Mouse (Mus musculus) hindbrain, embryonic 12.5 days (tissue): Measurements from ENCODE around the gene Zfp831. TPM values are rescaled to one million over a fixed set of nuclear protein-coding genes. Genes with fewer than 3 reads are reported as not detected.
A peak's percentile ranks its signal among the peaks of the same experiment; 100 is the strongest.

Experiments
- ATAC-seq: fragments of 200-750 bp; cut with Nextera tagmentation; 2 replicates; pipeline ENCODE4 v1.8.0; 2017; ENCODE audit warnings: moderate TSS enrichment; ENCODE audit not compliant: low FRiP score
- H3K27ac ChIP-seq: fragments of 300-500 bp; sonication (generic); 2 replicates; pipeline ENCODE4 v1.5.1; 2016; ENCODE audit warnings: mild to moderate bottlenecking
- H3K27me3 ChIP-seq: fragments of 300-500 bp; sonication (generic); 2 replicates; pipeline ENCODE4 v1.6.1; 2016; ENCODE audit warnings: mild to moderate bottlenecking
- H3K36me3 ChIP-seq: fragments of 300-500 bp; sonication (generic); 2 replicates; pipeline ENCODE4 v1.6.1; 2016; ENCODE audit warnings: mild to moderate bottlenecking
- H3K4me1 ChIP-seq: fragments of 300-500 bp; sonication (generic); 2 replicates; pipeline ENCODE4 v1.6.1; 2016
- H3K4me2 ChIP-seq: fragments of 300-500 bp; sonication (generic); replicated peaks from 2 replicates; pipeline ENCODE4 v1.6.1; 2016; ENCODE audit warnings: mild to moderate bottlenecking
- H3K4me3 ChIP-seq: fragments of 300-500 bp; sonication (generic); 2 replicates; pipeline ENCODE4 v1.5.1; 2016; ENCODE audit warnings: mild to moderate bottlenecking
- H3K9ac ChIP-seq: fragments of 300-500 bp; sonication (generic); 2 replicates; pipeline ENCODE4 v1.6.1; 2016; ENCODE audit warnings: mild to moderate bottlenecking, moderate library complexity
- H3K9me3 ChIP-seq: fragments of 300-500 bp; sonication (generic); replicated peaks from 2 replicates; pipeline ENCODE4 v1.6.1; 2016; ENCODE audit warnings: mild to moderate bottlenecking
- WGBS: fragments of 180-500 bp; shearing (Covaris S2); methylation state at CpG from one replicate; pipeline ENCODE4 v1.1.7; 2016; 5-methylcytosine and 5-hydroxymethylcytosine counted together
- polyA plus RNA-seq: library from polyadenylated mRNA; unstranded; fragments of >200 nt; fragmentation: Nextera tagmentation; extraction: Ambion mirVana; gene quantifications from 2 replicates; pipeline ENCODE4 v1.2.1, GENCODE M21; 2016

Zfp831 gene
- polyA plus RNA-seq, 1 experiment from 2014 or later: 0.03 TPM

- Histone ChIP-seq H3K4me2 (no peak overlapping the region), H3K9me3 (no peaks in the 10 kb centered on the region), H3K4me3 (no peak overlapping the region), H3K36me3 (no peaks in the 10 kb centered on the region), H3K27me3 (no peaks in the 10 kb centered on the region), H3K9ac (no peak overlapping the region), H3K27ac (no peak overlapping the region), H3K4me1 (no peaks in the 10 kb centered on the region)
- WGBS: 82% methylated on average over 4 of the region's 4 CpGs
- no peak for ATAC-seq
These were observed 65.3 kb downstream of the Zfp831 start for GRCm38 (mm10) chr2:174708587-174708986.

- Histone ChIP-seq H3K4me1 (no peaks in the 10 kb centered on the region), H3K4me2 (no peak overlapping the region), H3K9me3 (no peaks in the 10 kb centered on the region), H3K9ac (no peak overlapping the region), H3K36me3 (no peaks in the 10 kb centered on the region), H3K27me3 (no peaks in the 10 kb centered on the region), H3K27ac (no peak overlapping the region), H3K4me3 (no peak overlapping the region)
- ATAC-seq: no peak
- WGBS: 71% methylated on average over 3 of the region's 3 CpGs
These were observed 66.9 kb downstream of the Zfp831 start for GRCm38 (mm10) chr2:174710185-174710584.

- ATAC-seq: no peak
These were observed 68.7 kb downstream of the Zfp831 start for GRCm38 (mm10) chr2:174712043-174712442.

GRCm38 (mm10) chr2:174715938-174716337 is 72.6 kb downstream of the Zfp831 start:
- no peaks in the 10 kb centered on the region for H3K27me3 ChIP-seq
- H3K4me1 ChIP-seq: no peaks in the 10 kb centered on the region
- no peak overlapping the region for H3K9ac ChIP-seq
- ATAC-seq: no peak
- H3K36me3 ChIP-seq: no peaks in the 10 kb centered on the region
- H3K4me2 ChIP-seq: no peak overlapping the region
- H3K4me3 ChIP-seq: no peak overlapping the region
- no peaks in the 10 kb centered on the region for H3K9me3 ChIP-seq
- H3K27ac ChIP-seq: no peak overlapping the region

More at GRCm38 (mm10) chr2:174712043-174712442, 68.7 kb downstream of the Zfp831 start:
- no peak overlapping the region for H3K9ac ChIP-seq
- no peak overlapping the region for H3K4me3 ChIP-seq
- 93% methylated on average over 1 of the region's 1 CpGs for WGBS
- H3K27me3 ChIP-seq: no peaks in the 10 kb centered on the region
- no peak overlapping the region for H3K27ac ChIP-seq
- H3K4me1 ChIP-seq: no peaks in the 10 kb centered on the region
- H3K4me2 ChIP-seq: no peak overlapping the region
- no peaks in the 10 kb centered on the region for H3K36me3 ChIP-seq
- no peaks in the 10 kb centered on the region for H3K9me3 ChIP-seq

- no peak overlapping the region for H3K4me3 ChIP-seq
- H3K27ac ChIP-seq: no peak overlapping the region
- no peaks in the 10 kb centered on the region for H3K27me3 ChIP-seq
- ATAC-seq: no peak
- no peaks in the 10 kb centered on the region for H3K4me1 ChIP-seq
- WGBS: 97% methylated on average over 4 of the region's 4 CpGs
- H3K4me2 ChIP-seq: no peak overlapping the region
- H3K9me3 ChIP-seq: no peaks in the 10 kb centered on the region
- no peak overlapping the region for H3K9ac ChIP-seq
- H3K36me3 ChIP-seq: no peaks in the 10 kb centered on the region
These were observed 74.5 kb downstream of the Zfp831 start for GRCm38 (mm10) chr2:174717857-174718256.

GRCm38 (mm10) chr2:174727114-174727823 is 83.9 kb downstream of the Zfp831 start:
- Histone ChIP-seq H3K36me3 (no peaks in the 10 kb centered on the region), H3K4me1 (0 out of 2 replicates have a peak, but pooled peaks cover 3% of the 10 kb centered on the region), H3K9ac (no peak overlapping the region), H3K9me3 (no peaks in the 10 kb centered on the region), H3K4me2 (no peak overlapping the region), H3K27ac (no peak overlapping the region), H3K27me3 (no peaks in the 10 kb centered on the region), H3K4me3 (no peak overlapping the region)
- ATAC-seq: peak; percentile 50; the same call in 1 of the 2 replicates
- 73% methylated on average over 10 of the region's 10 CpGs for WGBS

GRCm38 (mm10) chr2:174731939-174732338 is 88.6 kb downstream of the Zfp831 start:
- H3K27me3 ChIP-seq: no peaks in the 10 kb centered on the region
- H3K36me3 ChIP-seq: no peaks in the 10 kb centered on the region
- H3K4me3 ChIP-seq: no peak overlapping the region
- no peak for ATAC-seq
- H3K4me1 ChIP-seq: no peaks in the 10 kb centered on the region
- no peak overlapping the region for H3K4me2 ChIP-seq
- H3K9me3 ChIP-seq: no peaks in the 10 kb centered on the region
- no peak overlapping the region for H3K9ac ChIP-seq
- no peak overlapping the region for H3K27ac ChIP-seq
- 88% methylated on average over 5 of the region's 5 CpGs for whole genome bisulfite sequencing

- Histone ChIP-seq H3K4me3 (no peak overlapping the region), H3K27me3 (no peaks in the 10 kb centered on the region), H3K9me3 (no peaks in the 10 kb centered on the region), H3K9ac (no peak overlapping the region), H3K36me3 (no peaks in the 10 kb centered on the region), H3K4me1 (no peaks in the 10 kb centered on the region), H3K4me2 (no peak overlapping the region), H3K27ac (no peak overlapping the region)
- no peak for ATAC-seq
- 92% methylated on average over 1 of the region's 1 CpGs for WGBS
These were observed 91.9 kb downstream of the Zfp831 start for GRCm38 (mm10) chr2:174735270-174735669.

- no peak overlapping the region for H3K4me2 ChIP-seq
- H3K36me3 ChIP-seq: no peaks in the 10 kb centered on the region
- H3K9me3 ChIP-seq: no peaks in the 10 kb centered on the region
- no peak overlapping the region for H3K9ac ChIP-seq
- no peak overlapping the region for H3K27ac ChIP-seq
- no peaks in the 10 kb centered on the region for H3K4me1 ChIP-seq
- no peaks in the 10 kb centered on the region for H3K27me3 ChIP-seq
- no peak for ATAC-seq
- WGBS: 77% methylated on average over 1 of the region's 1 CpGs
- no peak overlapping the region for H3K4me3 ChIP-seq
These were observed 103.8 kb downstream of the Zfp831 start for GRCm38 (mm10) chr2:174747182-174747581.

- Histone ChIP-seq H3K4me2 (no peak overlapping the region), H3K36me3 (no peaks in the 10 kb centered on the region), H3K4me3 (no peak overlapping the region), H3K27me3 (no peaks in the 10 kb centered on the region), H3K9ac (no peak overlapping the region), H3K27ac (no peak overlapping the region), H3K9me3 (no peaks in the 10 kb centered on the region), H3K4me1 (no peaks in the 10 kb centered on the region)
- WGBS: 76% methylated on average over 8 of the region's 8 CpGs
- no peak for ATAC-seq
These were observed 105.0 kb downstream of the Zfp831 start for GRCm38 (mm10) chr2:174748381-174748780.

GRCm38 (mm10) chr2:174753197-174753596 is 109.9 kb downstream of the Zfp831 start:
- 79% methylated on average over 1 of the region's 1 CpGs for WGBS
- H3K27ac ChIP-seq: no peak overlapping the region
- no peak overlapping the region for H3K9ac ChIP-seq
- ATAC-seq: no peak
- no peaks in the 10 kb centered on the region for H3K4me1 ChIP-seq
- H3K27me3 ChIP-seq: no peaks in the 10 kb centered on the region
- no peaks in the 10 kb centered on the region for H3K36me3 ChIP-seq
- no peak overlapping the region for H3K4me3 ChIP-seq
- H3K9me3 ChIP-seq: no peaks in the 10 kb centered on the region
- H3K4me2 ChIP-seq: no peak overlapping the region

GRCm38 (mm10) chr2:174754231-174754630 is 110.9 kb downstream of the Zfp831 start:
- Histone ChIP-seq H3K9me3 (no peaks in the 10 kb centered on the region), H3K36me3 (no peaks in the 10 kb centered on the region), H3K27ac (no peak overlapping the region), H3K4me1 (no peaks in the 10 kb centered on the region), H3K9ac (no peak overlapping the region), H3K27me3 (no peaks in the 10 kb centered on the region), H3K4me2 (no peak overlapping the region), H3K4me3 (no peak overlapping the region)
- ATAC-seq: no peak
- WGBS: 72% methylated on average over 1 of the region's 1 CpGs

- Histone ChIP-seq H3K27ac (no peak overlapping the region), H3K36me3 (no peaks in the 10 kb centered on the region), H3K4me3 (no peak overlapping the region), H3K9ac (no peak overlapping the region), H3K27me3 (peaks cover 20% of the 10 kb centered on the region), H3K9me3 (no peaks in the 10 kb centered on the region), H3K4me1 (peaks cover 13% of the 10 kb centered on the region), H3K4me2 (no peak overlapping the region)
- no peak for ATAC-seq
- 84% methylated on average over 4 of the region's 4 CpGs for WGBS
These were observed 115.9 kb downstream of the Zfp831 start for GRCm38 (mm10) chr2:174759189-174759588.
